Mouse (Mus musculus): Measurements from ENCODE around the gene Obp1a.

The Obp1a gene

GRCm38 (mm10) chrX:78091274-78091673 is at the start of gene Obp1a:
Gene Obp1a (minus strand): TSS chrX:78091374.
- DNase-seq, result no peak

- no peak for DNase-seq
Measured at GRCm38 (mm10) chrX:78125167-78125566, 34.0 kb upstream of the Obp1a start, which contains the start of gene Gm5938. Gene Gm5938 (plus strand): TSS chrX:78125467.
